Mouse (Mus musculus) E14TG2a.4 (cell line): ENCODE measurements around the gene Baz1b.

Source experiments
- CTCF ChIP-seq: conservative IDR thresholded peaks from 2 replicates; pipeline ENCODE4 v1.5.1; 2014; ENCODE audit warnings: low read length
- POU5F1 ChIP-seq: IDR thresholded peaks from 2 replicates; pipeline ENCODE4 v1.6.1; 2014; ENCODE audit warnings: low read length, borderline replicate concordance

DNA sequence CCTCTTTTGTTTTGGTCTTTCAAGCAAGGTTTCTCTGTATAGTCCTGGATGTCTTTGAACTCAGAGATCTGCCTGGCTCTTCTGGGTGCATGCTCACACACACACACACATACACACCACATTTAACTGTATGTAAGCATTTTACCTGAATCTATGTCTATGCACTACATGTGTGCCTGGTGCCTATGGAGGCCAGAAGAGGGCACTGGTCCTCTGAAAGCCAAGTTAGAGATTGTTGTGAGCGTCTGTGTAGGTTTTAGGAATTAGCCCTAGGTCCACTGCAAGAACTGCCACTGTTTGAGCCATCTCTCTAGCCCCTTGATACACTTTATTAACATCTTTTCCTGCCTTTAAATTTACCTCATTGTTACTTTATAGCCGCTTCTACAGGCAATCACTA is 51.8 kb downstream of the Baz1b start:
- no peak for TF ChIP-seq POU5F1
- no peak for TF ChIP-seq CTCF
